Mouse (Mus musculus) cerebellum, adult 2 months (tissue): ENCODE measurements around the gene Hadhb.

Experiments
- CTCF ChIP-seq: fragments of 200-500 bp; IDR thresholded peaks from 2 replicates; pipeline ENCODE4 v1.5.1; 2011; ENCODE audit warnings: low read depth, mild to moderate bottlenecking, control low read depth, low read length, moderate library complexity, borderline replicate concordance; ENCODE audit not compliant: insufficient read depth
- POLR2A ChIP-seq: fragments of 200-500 bp; IDR thresholded peaks from 2 replicates; pipeline ENCODE4 v1.6.1; 2011; ENCODE audit warnings: low read length, control low read depth, borderline replicate concordance; ENCODE audit not compliant: insufficient read depth

- TF ChIP-seq CTCF, result no peak
- no peak for TF ChIP-seq POLR2A
Observed at GRCm38 (mm10) chr5:30110371-30111060, 44.5 kb upstream of the Hadhb start.
